Mouse (Mus musculus): ENCODE measurements around the gene Usp4.

Usp4 gene

GRCm38 (mm10) chr9:108412221-108412620 is 64.6 kb downstream of the Usp4 start:
- no peaks in the 10 kb centered on the region for H3K36me3 ChIP-seq (ENCODE audit: control insufficient read depth, insufficient read depth, low read length, poor library complexity, severe bottlenecking)
- peak; percentile 50 for DNase-seq (ENCODE audit: low read depth, low spot score)
- no peaks in the 10 kb centered on the region; the same call in 1 of the 2 replicates for H3K27me3 ChIP-seq (ENCODE audit: control insufficient read depth, insufficient read depth, low read length, poor library complexity, severe bottlenecking)

GRCm38 (mm10) chr9:108428384-108428783 is 80.7 kb downstream of the Usp4 start, which contains the start of gene Ccdc36:
Ccdc36 (minus strand) TSS chr9:108428484.
- DNase-seq (ENCODE audit: low read depth, low spot score), result no peak
- no peaks in the 10 kb centered on the region for H3K36me3 ChIP-seq (ENCODE audit: control insufficient read depth, insufficient read depth, low read length, poor library complexity, severe bottlenecking)
- no peaks in the 10 kb centered on the region for H3K27me3 ChIP-seq (ENCODE audit: control insufficient read depth, insufficient read depth, low read length, poor library complexity, severe bottlenecking)

DNA sequence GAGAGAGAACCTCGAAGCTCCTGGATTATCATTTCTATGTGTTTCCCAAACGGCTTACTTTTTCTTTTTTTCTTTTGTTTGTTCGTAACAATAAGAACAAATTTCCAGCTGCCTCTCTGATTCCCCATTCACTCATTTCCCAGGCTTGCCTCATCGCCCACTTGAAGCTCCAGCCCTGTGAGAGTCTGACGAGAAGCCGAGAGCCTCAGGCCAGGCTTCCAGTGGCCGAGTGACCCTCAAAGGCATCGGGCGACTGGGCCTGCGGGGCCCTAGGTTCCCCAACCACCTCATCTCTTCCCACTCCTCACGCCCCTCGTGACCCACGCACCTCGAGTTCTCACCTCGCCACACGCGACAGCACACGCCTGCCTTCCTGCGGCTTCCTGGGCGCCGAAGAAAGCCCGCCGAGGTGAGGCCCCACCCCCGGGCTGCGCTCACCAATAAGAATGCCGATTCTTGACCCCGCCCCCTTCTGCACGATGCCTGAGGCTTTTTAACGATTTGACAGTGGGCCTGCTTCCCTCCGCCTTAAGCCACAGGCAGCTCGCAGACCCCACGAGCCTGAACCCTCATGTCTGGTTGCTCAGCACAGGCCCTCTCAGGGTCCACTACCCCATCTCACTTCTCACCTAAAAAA is 83.9 kb downstream of the Usp4 start:
- DNase-seq (ENCODE audit: low read depth, low spot score), result peak; percentile 46
- H3K27me3 ChIP-seq (ENCODE audit: control insufficient read depth, insufficient read depth, low read length, poor library complexity, severe bottlenecking), result no peaks in the 10 kb centered on the region
- no peaks in the 10 kb centered on the region for H3K36me3 ChIP-seq (ENCODE audit: control insufficient read depth, insufficient read depth, low read length, poor library complexity, severe bottlenecking)

DNA sequence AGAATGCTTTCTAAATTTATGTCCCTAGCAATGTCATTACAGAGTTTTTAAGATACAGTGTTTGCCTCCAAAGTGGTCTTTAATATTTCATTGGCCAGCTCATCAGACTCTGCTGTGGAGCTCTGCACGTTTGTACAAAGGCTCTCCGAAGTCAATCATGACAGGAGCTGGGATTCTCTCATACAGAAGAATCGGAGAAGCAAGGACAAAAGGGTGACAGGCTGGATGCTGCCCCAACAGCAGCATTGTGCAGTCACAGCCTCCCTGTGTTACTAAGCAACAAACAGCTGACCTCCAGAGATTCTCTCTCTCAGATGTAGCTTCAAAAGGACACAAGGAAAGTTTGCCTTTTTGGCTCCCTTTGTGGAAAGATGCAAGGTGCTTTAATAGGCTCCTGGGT is 88.5 kb downstream of the Usp4 start, which contains the start of gene BC048562:
TSS of gene BC048562 (plus strand) at position 301 of the 400 bp plus-strand sequence.
- no peaks in the 10 kb centered on the region for H3K36me3 ChIP-seq (ENCODE audit: control insufficient read depth, insufficient read depth, low read length, poor library complexity, severe bottlenecking)
- no peaks in the 10 kb centered on the region for H3K27me3 ChIP-seq (ENCODE audit: control insufficient read depth, insufficient read depth, low read length, poor library complexity, severe bottlenecking)
- no peak for DNase-seq (ENCODE audit: low read depth, low spot score)

GRCm38 (mm10) chr9:108439176-108439575 is 91.5 kb downstream of the Usp4 start:
- no peak for DNase-seq (ENCODE audit: low read depth, low spot score)
- H3K27me3 ChIP-seq (ENCODE audit: control insufficient read depth, insufficient read depth, low read length, poor library complexity, severe bottlenecking), result no peaks in the 10 kb centered on the region
- H3K36me3 ChIP-seq (ENCODE audit: control insufficient read depth, insufficient read depth, low read length, poor library complexity, severe bottlenecking), result no peaks in the 10 kb centered on the region

DNA sequence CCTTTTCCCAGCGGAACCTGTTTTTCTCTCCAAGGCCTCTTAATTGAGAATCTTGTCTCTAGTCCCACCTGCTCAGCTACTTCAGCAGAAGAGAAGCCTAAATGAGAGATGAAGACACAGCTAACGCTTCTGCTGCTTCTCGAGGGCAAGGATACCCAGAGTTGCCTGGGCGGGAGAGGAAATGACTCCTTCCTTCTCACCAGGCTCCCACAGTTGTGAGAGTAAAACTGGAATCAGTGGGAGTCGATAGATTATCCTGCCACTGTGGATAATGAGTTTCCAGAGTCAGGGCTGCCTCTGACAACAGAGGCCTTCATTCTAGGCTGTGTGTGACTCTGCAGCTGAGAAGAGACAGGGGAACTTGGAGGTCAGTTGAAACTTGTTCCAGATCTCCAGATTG is 92.8 kb downstream of the Usp4 start:
- Histone ChIP-seq H3K36me3 (ENCODE audit: control insufficient read depth, insufficient read depth, low read length, poor library complexity, severe bottlenecking) (no peaks in the 10 kb centered on the region), H3K27me3 (ENCODE audit: control insufficient read depth, insufficient read depth, low read length, poor library complexity, severe bottlenecking) (no peaks in the 10 kb centered on the region)
- no peak for DNase-seq (ENCODE audit: low read depth, low spot score)

GRCm38 (mm10) chr9:108441236-108441919 is 93.7 kb downstream of the Usp4 start:
- no peak for DNase-seq (ENCODE audit: low read depth, low spot score)
- H3K27me3 ChIP-seq (ENCODE audit: control insufficient read depth, insufficient read depth, low read length, poor library complexity, severe bottlenecking), result no peaks in the 10 kb centered on the region
- no peaks in the 10 kb centered on the region for H3K36me3 ChIP-seq (ENCODE audit: control insufficient read depth, insufficient read depth, low read length, poor library complexity, severe bottlenecking)

Data from splenic B cell, adult 2 months (primary cell).